In the genomic region with DNA sequence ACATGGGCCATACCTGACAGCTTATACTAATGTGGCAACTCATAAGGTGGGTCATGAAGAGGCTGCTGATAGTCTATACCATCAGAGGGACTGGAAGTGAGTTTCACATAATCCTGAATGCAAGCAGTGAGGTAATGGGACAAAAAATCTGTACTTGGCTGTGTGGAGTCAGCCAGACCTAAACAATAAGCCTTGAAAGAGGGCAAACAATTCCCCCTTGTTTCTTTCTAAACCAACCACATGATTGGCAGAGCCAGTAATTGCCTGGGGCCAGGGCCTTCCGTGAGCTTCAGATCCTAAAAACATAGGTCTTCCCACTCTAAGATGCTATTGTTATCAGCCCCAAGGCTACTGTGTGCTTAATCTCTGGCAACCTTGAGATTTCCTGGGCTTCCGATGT, we compare ENCODE assay signal across 25 mouse cellular contexts.
DNase-seq lines count a peak whose midpoint lies in the region; ATAC-seq lines count a peak whose summit lies in the region.
"Had no signal": no experiment of that assay in that cellular context is flagged by ENCODE, and none has a peak within 500 bp of the region (broad histone marks: within the 10 kb centered on the region; RNA-seq: fewer than 3 reads in every experiment).

No protein-coding gene starts in this region.

- no peak overlapping the region for H3K4me2 ChIP-seq in forebrain, embryonic 12.5 days
- H3K4me2 ChIP-seq: embryonic facial prominence, embryonic 15.5 days; forebrain, embryonic 13.5 days; hindbrain, embryonic 13.5 days had no signal

- no peak overlapping the region for H3K27ac ChIP-seq in forebrain, embryonic 12.5 days
- no peak overlapping the region for H3K27ac ChIP-seq in forebrain, embryonic 10.5 days
- H3K27ac ChIP-seq: embryonic facial prominence, embryonic 15.5 days; forebrain, embryonic 13.5 days; gastrocnemius, adult 2 months; heart, embryonic 10.5 days; hindbrain, embryonic 13.5 days; hindbrain, postnatal 0 days had no signal

- H3K4me1 ChIP-seq in forebrain, embryonic 12.5 days = peaks cover 5% of the 10 kb centered on the region; the same call in 1 of the 2 replicates
- peaks cover 13% of the 10 kb centered on the region for H3K4me1 ChIP-seq in forebrain, embryonic 10.5 days
- H3K4me1 ChIP-seq: embryonic facial prominence, embryonic 15.5 days; heart, embryonic 10.5 days; hindbrain, embryonic 13.5 days had no signal

- intact Hi-C loops in heart, postnatal 36 days (cut with DNase I) = no loop called here

- no peaks in the 10 kb centered on the region for H3K27me3 ChIP-seq in forebrain, embryonic 12.5 days
- H3K27me3 ChIP-seq in forebrain, embryonic 10.5 days (ENCODE audit: poor library complexity, severe bottlenecking) = no peaks in the 10 kb centered on the region
- H3K27me3 ChIP-seq: CH12.LX; embryonic facial prominence, embryonic 15.5 days; forebrain, embryonic 13.5 days; hindbrain, embryonic 13.5 days had no signal

- no peak overlapping the region for H3K9ac ChIP-seq in forebrain, embryonic 12.5 days
- H3K9ac ChIP-seq: embryonic facial prominence, embryonic 15.5 days; forebrain, embryonic 13.5 days; hindbrain, embryonic 13.5 days had no signal

- WGBS in forebrain, embryonic 12.5 days = 9% methylated on average over 2 of the region's 2 CpGs
- 13% methylated on average over 2 of the region's 2 CpGs for WGBS in forebrain, embryonic 10.5 days

- H3K36me3 ChIP-seq in forebrain, embryonic 12.5 days (replicated peaks) = no peaks in the 10 kb centered on the region
- no peaks in the 10 kb centered on the region for H3K36me3 ChIP-seq in forebrain, embryonic 10.5 days (replicated peaks)
- H3K36me3 ChIP-seq: embryonic facial prominence, embryonic 15.5 days; heart, embryonic 10.5 days; hindbrain, embryonic 13.5 days had no signal

- H3K4me3 ChIP-seq in forebrain, embryonic 12.5 days (replicated peaks) = no peak overlapping the region
- no peak overlapping the region for H3K4me3 ChIP-seq in forebrain, embryonic 10.5 days
- H3K4me3 ChIP-seq: embryonic facial prominence, embryonic 15.5 days; erythroblast, embryonic 14.5 days; forebrain, embryonic 13.5 days; gastrocnemius, adult 2 months; heart, embryonic 10.5 days; hindbrain, embryonic 13.5 days had no signal

- ATAC-seq in forebrain, embryonic 12.5 days (ENCODE audit: low FRiP score) = 0 out of 2 replicates have a peak, but pooled peaks have one; percentile 30
- no peak for ATAC-seq in megakaryocyte-erythroid progenitor cell, adult 5-6 weeks (replicated peaks; ENCODE audit: low FRiP score, low TSS enrichment, poor library complexity, severe bottlenecking)
- ATAC-seq: forebrain, embryonic 13.5 days; hindbrain, postnatal 0 days had no signal

- no peaks in the 10 kb centered on the region for H3K9me3 ChIP-seq in forebrain, embryonic 12.5 days
- no peaks in the 10 kb centered on the region for H3K9me3 ChIP-seq in forebrain, embryonic 10.5 days
- H3K9me3 ChIP-seq: embryonic facial prominence, embryonic 15.5 days; forebrain, embryonic 13.5 days; heart, embryonic 10.5 days; hindbrain, embryonic 13.5 days had no signal

- no peak for DNase-seq in forebrain, embryonic 10.5 days (ENCODE audit: extremely low spot score, low spot score)
- peak; percentile 68 for DNase-seq in brain, adult 2 months (ENCODE audit: low read depth, low spot score)
- DNase-seq in embryo, embryonic 11 days = peak; percentile 12
- peak; percentile 25 for DNase-seq in retina, embryonic 14.5 days (ENCODE audit: low spot score)
- no peak for DNase-seq in heart, postnatal 36 days
- no peak for DNase-seq in ovary, postnatal 36 days (ENCODE audit: low spot score)
- DNase-seq: adrenal gland, adult 2 months; adrenal gland, postnatal 25 days; cerebellum, adult 11 months; cerebellum, adult 8-10 months; cerebellum, postnatal 14 days; gastrocnemius, adult 2 months; gastrocnemius, postnatal 25 days; heart, adult 18-20 months; heart, postnatal 10 days; kidney, adult 18-20 months had no signal

Comparison
In these comparisons a context has a peak if more than half of its experiments do, and no peak if none do; other contexts are left out.
1. DNase-seq: peak in brain, adult 2 months (single experiment), embryo, embryonic 11 days (single experiment) and retina, embryonic 14.5 days (single experiment); none in forebrain, embryonic 10.5 days (single experiment), heart, postnatal 36 days (0 of 2) and ovary, postnatal 36 days (single experiment).